Mouse (Mus musculus): ENCODE results near the gene Gjd2. TPM values are rescaled to one million over a fixed set of nuclear protein-coding genes. Genes with fewer than 3 reads are reported as not detected.

The Gjd2 gene
- 4.6 TPM for polyA plus RNA-seq (2015; fragmentation: Illumina TruSeq; extraction: RNeasy Lipid Tissue Mini Kit (QIAGEN cat#74804); ENCODE audit: insufficient read depth, low read depth, low replicate concordance)

GRCm38 (mm10) chr2:114013295-114013771, at the start of gene Gjd2:
Gene Gjd2, minus strand, starts transcription at chr2:114013619.

GRCm38 (mm10) chr2:114052696-114053598, 39.5 kb upstream of the Gjd2 start, which contains the start of gene Actc1:
Gene Actc1, minus strand, starts transcription at chr2:114053548.

Other genes with a start within 250 kb of the Gjd2 start
- 33.6 TPM for gene Scg5, start 184.5 kb downstream of the Gjd2 start, polyA plus RNA-seq (2015; fragmentation: Illumina TruSeq; extraction: RNeasy Lipid Tissue Mini Kit (QIAGEN cat#74804); ENCODE audit: insufficient read depth, low read depth, low replicate concordance)
- gene Arhgap11a, start 165.0 kb downstream of the Gjd2 start, polyA plus RNA-seq (2015; fragmentation: Illumina TruSeq; extraction: RNeasy Lipid Tissue Mini Kit (QIAGEN cat#74804); ENCODE audit: insufficient read depth, low read depth, low replicate concordance) = 0.37 TPM
- gene Actc1, start 39.9 kb upstream of the Gjd2 start, polyA plus RNA-seq (2015; fragmentation: Illumina TruSeq; extraction: RNeasy Lipid Tissue Mini Kit (QIAGEN cat#74804); ENCODE audit: insufficient read depth, low read depth, low replicate concordance) = 0.96 TPM
- 4.9 TPM for gene Aqr, start 173.4 kb upstream of the Gjd2 start, polyA plus RNA-seq (2015; fragmentation: Illumina TruSeq; extraction: RNeasy Lipid Tissue Mini Kit (QIAGEN cat#74804); ENCODE audit: insufficient read depth, low read depth, low replicate concordance)
- 1.3 TPM for gene Zfp770, start 187.8 kb upstream of the Gjd2 start, polyA plus RNA-seq (2015; fragmentation: Illumina TruSeq; extraction: RNeasy Lipid Tissue Mini Kit (QIAGEN cat#74804); ENCODE audit: insufficient read depth, low read depth, low replicate concordance)